Mouse (Mus musculus) lung, adult 2 months (tissue): ENCODE results near the gene Tll2.

Experiments used
- CTCF ChIP-seq: fragments of 200-500 bp; IDR thresholded peaks from 2 replicates; pipeline ENCODE4 v1.5.1; 2011; ENCODE audit warnings: mild to moderate bottlenecking, low read length, control low read depth; ENCODE audit not compliant: insufficient read depth
- POLR2A ChIP-seq: fragments of 200-500 bp; IDR thresholded peaks from 2 replicates; pipeline ENCODE4 v1.6.1; 2011; ENCODE audit warnings: low read depth, mild to moderate bottlenecking, control low read depth, low read length, borderline replicate concordance; ENCODE audit errors: extremely low read depth

DNA sequence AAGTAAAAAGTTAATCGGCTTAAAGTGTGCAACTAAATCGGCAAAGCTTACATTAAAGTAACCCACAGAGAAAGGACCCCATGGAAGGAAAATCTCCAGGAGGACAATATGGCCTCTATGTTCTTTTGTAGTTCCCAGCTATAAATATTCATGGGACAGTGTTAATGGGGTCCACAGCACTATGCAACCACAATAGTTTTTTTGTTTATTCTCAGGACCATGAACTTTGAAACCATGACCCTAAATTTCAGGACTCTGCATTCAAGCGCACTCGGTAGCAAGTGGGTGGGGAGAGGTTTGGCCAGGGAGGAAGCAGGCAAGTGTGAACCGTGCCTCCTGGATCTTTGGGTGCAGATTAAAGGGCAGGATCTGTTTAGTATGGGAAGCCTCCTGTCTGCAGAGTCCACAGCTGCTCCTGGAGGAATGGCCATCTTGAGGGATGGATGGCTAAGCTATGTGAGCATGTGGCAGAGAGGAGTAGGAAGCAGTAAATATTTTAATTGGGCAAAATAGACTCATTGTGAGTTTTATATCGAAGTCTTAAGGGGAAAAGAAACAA lies 15.7 kb downstream of the Tll2 start:
- no peak for TF ChIP-seq POLR2A
- no peak for TF ChIP-seq CTCF
